Mouse (Mus musculus): ENCODE measurements at regions not wholly inside any gene's neighbourhood (a gene's known extent, or its start where the extent isn't known, plus 50 kb on each side); places are given as distances from the start of the nearest gene placed in this dataset.

DNA sequence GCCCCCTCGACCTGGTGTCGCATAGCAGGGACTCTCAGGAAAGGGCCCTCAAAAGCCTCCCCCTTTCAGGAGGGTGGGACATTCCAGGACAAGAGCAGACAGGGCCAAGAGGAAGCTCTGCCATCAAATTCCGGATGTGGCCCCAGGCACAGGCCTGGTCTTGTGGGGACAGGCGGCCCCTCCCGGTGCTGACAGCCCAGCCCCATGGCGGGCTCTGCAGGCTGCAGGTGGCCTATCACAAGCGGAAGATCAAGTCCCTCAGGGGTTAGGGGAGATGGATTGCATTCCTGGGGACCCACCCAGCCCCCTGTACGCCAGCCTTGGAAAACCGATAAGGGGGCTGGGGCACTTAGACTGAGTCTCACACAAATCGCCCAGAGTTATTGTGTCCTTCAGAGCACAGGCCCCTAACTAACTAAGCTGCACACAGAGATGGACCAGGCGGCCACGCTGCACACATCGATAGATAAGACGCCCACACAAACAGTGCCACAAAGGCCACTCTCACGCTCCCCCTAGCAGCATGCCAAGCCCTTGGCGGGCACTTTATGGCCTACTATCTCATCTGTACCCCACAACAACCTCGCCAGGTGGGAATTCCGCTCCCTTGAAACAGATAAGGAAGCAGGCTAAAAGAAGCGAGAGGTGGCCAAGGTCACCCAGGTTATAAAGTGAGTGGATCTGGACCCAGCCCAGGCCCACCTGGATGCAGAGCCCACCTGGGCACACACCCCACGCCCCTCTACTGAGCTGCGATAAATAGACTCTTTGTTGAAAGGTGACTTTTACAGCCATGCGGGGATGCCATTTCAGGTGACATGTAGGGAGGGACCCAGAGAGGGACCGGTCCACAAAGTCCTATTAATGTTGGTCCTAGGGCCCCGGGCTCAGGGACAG is 55.5 kb downstream of the Gm5294 start:
- no peak for DNase-seq
- intact Hi-C loops (cut with DNase I), result no loop called here

DNA sequence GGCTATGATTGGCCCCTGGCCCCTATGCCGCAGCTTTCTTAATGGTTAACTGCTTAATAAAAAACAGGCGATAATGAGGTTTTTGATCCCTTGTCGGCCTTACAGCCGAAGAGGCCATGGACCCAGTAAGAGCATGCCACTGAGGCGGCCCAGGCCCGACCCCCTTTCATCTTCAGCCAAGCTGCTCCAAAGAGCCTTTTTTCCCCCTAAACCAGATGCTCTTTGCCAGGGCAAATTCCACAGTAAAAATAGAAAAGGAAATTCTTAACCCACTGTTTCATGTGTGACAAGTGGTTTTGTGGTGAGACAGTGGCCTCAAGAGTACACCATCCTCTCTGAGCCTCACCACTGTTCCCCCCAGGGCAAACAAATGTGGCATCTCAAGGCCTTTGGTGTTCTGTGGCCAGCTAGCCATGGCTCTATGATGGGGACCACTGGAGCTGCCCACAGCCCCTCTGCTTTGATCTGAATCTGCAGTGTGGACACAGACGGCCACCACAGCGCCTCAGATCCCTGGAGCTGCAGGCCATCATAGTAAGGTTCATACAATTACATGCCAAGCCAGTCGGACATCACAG is 61.9 kb downstream of the Gm5294 start:
- no peak for DNase-seq
- intact Hi-C loops (cut with DNase I), result no loop called here

DNA sequence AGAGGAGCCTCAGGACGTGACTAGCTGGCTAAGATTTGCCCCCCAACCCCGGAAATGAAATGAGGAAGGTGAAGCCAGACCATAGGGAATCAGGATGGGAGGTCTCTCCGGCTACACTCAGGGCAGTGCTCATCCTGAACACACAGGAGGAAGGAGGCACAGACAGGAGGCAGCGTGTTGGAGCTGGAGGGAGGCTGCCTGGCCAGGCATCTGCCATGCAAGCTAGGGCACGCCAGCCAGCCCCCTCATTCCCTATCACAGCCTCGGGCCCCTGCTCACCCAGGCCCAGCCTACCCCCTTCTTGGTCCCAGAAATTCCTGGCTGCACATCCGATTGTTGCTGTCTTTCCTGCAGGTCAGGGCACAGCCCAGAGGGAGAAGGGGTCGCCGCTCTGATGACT is 63.7 kb downstream of the Gm5294 start:
- intact Hi-C loops (cut with DNase I), result no loop called here
- DNase-seq, result no peak

DNA sequence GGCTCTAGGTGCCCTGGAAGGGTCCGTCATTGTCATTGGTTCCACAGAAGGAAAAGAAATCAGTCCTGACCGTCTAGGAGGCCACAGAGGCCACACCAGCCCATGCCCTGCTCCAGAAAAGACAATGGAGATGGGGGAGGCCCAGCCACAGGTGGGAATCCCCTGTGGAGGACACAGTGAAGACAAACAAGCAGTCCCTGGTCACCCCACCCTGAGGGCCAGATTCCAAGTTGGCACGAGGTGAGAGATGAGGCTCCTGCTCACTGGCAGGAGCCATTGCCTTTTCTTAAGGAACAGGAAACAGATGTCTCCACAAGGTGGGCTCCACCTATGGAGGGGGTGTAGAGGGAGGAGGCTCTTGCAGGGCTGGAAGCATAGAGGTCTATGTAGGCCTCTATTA is 66.0 kb downstream of the Gm5294 start:
- peak; percentile 30 for DNase-seq
- intact Hi-C loops (cut with DNase I), result no loop called here

DNA sequence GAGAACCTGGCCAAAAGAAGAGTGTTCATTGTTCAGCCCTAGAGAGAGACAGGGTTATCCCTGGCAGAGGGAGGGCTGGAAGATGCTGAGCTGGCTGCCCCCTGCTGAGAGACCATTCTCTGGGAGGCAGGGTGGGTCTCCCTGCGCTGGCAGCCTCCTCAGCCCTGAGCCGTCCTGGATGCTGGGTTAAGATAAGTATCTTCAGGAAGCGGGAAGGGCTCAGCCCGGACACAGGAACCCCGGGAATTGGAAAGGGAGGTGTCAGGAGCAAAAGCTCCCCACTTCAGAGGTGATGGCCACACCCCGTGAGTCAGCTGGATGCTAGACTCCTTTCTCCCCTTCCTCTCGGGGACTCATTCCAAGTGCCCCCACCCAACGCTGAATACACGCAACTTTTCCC is 68.9 kb downstream of the Gm5294 start:
- peak; percentile 18 to 28 for DNase-seq
- intact Hi-C loops (cut with DNase I), result loop anchor here (2.0 kb wide), 1 partner anchor 30 kb away; no protein-coding TSS in a partner anchor

DNA sequence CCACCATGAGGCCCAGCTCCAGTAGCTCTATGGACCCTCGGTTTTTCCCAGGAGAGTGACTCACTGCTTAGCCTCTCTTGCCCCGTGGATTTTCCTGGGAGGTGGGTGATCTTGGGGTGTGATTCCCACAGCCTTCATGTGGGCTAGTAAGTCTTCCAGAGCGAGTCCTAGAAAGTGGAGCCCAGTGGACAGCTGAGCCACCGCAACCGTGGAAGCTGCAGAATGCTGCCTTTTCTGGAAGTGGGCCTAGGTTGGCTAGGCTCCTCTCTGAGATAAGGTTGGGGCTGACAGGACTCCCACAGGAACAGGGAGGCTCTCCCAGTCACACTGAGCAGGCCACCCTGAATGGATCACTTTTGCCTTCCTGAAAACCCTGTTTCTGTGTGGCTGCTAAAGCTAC is 69.9 kb downstream of the Gm5294 start:
- DNase-seq, result peak; percentile 47 to 58

DNA sequence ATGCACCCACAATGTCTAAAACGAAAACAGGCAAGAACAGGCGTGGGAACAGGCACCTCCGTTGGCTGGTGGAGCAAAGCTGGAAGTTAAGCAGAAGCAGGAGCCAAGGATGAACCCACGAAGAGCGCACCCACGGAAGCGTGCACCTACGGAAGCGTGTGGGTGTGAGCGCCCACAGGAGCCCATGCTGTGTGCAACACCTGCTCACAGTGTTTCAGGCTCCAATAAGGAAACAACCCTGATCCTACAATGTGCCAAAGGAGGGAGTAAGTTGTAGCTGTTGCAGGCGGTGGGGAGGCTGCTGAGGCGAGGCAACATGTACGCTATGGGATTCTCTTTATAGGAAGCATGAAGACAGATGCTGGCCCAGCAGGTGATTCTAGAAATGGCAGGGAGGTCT is 74.6 kb downstream of the Gm5294 start:
- DNase-seq, result no peak
- intact Hi-C loops (cut with DNase I), result no loop called here

More for the DNA sequence above, 69.9 kb downstream of the Gm5294 start:
- intact Hi-C loops (cut with DNase I), result loop anchor here (2.0 kb wide), 1 partner anchor 31 kb away; no protein-coding TSS in a partner anchor

DNA sequence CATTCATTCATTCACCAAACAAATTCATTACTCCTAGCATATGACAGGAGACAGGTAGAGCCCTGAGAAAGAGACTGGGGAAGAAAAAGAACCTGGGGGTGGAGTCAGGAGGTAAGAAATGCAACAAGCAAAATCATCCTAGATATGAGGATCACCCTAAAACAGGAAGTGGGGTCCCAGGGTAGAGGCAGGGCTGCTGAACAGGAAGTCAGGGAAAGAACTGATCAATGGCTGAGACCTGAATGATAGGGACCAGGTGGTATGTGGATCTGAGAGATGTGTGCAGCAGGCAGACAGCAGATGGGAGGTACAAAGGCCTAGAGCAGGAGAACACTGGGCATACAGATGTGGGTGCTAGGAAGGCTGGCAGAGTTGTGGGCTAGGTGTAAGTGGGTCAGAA is 77.4 kb downstream of the Gm5294 start:
- no peak for DNase-seq
- intact Hi-C loops (cut with DNase I), result no loop called here

DNA sequence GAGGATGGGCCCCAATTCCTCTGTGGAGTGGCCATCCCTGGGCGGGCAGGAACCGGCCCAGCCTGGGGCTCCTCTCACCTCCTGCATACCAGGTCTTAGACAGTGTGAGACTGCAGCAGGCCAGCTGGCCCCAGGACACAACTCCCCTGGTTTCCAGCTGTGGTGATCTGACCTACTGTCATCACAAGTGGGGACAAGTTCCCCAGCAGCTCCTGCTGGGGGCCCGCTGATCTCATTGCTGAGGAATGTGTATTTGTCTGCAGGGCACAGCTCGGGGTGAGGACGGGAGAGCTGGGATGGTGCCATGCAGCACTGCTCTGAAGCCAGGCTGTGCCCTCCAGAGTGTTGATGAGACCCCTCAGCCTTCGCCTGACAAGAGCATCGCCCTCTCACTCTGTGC is 78.6 kb downstream of the Gm5294 start:
- no peak for DNase-seq
- intact Hi-C loops (cut with DNase I), result no loop called here

DNA sequence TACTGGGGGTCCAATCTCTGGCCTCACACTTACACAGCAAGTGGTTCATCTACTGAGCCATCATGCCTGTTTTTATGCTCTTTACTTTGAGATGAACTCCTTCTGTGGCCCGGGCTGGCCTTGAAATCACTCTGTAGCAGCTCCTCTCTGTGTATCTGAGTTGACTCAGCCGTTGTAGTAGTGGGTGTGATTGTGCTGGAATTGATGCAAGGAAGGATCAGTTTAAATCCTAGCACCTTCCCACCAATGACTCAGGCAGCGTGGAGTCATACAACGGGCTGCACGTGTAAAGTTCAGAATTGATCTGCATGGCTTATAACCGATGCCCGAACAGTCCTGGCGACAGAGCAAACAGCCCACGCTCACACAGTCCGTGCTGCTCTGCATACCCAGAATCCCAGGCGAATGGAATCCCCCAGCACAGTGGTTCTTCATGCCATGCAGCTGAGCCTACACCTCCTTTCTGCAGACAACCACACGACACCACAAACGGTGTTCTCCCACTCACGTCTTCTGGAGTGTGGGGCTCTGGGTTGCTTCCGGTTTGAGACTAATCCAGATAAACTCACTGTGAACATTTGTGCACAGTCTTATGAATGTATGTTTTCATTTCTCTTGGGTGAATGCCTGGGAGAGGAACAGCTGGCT is 81.2 kb downstream of the Gm5294 start:
- no peak for DNase-seq
- intact Hi-C loops (cut with DNase I), result no loop called here

DNA sequence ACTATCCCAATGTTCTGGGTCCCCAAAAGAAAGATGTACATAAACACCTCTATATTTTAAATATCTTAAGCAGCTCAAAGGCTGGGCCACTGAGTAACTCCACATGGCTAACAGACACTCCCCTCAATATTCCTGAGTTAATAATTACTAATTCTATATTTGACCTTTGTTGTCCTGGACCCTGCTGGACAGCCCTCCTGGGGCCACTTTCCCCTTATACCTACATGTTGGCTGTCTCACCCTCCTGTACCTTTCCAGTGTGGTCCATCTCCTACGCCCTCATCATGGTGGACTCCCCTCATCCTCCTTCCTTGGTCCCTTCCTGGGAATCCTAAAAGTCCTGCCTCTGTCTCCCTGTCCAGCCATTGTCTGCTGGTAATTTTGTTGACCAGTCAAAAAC is 82.4 kb downstream of the Gm5294 start:
- intact Hi-C loops (cut with DNase I), result no loop called here
- no peak for DNase-seq

DNA sequence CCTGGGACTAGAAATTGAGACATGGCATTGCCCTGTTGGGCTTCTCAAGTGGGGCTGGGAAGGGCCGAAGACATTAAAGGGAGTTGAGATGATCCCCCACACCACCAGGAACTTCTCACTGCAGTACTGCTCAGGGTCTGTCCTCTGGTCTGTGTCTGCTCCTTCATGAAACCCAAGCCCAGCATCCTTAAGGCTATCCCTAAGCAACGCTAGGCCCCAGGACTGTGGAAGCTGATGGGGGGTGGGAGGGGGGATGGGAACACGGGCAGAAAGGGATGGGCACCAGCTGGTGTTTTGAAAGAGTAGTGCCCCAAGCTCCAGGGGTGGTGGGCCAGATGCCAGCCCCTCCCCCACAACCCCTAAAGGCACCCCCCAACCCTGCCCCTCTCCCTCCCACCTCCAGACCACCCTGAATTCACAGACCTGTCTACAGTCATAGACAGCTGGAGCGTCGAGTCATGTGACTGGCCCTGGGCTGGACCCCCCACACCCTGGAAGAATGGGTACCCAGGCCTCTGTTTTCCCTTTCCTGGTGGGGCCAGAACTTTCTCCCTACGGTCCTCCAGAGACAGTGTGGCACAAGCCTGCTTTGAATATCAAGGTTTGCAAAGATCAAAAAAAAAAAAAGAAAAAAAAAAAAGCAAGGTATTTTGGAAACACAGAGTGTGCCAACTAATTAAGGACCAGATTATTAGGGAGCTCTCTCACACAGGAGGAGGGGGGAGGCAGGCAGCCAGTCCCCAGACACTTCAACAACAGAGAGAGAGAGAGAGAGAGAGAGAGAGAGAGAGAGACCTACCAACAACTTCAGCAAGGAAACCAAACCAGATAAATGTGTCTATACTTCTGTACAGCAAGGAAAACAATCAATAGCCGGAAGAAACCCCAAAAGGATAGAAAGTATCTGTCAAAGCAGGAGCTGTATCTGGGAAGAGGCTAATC is 85.1 kb downstream of the Pdgfa start:
- DNase-seq, result no peak
- intact Hi-C loops (cut with DNase I), result no loop called here

DNA sequence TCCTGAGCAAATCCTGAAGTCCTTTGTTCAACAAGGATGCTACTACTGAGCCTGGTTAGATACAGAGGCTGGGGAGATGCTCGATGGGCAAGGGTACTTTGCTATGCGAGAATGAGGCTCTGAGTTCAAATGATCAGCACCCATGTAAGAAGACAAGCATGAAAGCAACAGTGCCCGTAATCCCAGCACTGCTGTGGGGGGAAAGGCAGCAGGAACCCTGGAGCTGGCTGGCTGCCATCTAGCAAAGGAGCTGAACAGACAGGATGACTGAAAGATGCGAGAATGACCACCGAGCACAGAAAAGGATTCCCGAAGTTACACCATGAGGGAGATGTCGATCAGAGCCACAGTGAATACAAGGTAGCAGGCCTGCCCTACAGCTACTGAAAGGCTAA is 84.5 kb downstream of the Pdgfa start:
- intact Hi-C loops (cut with DNase I), result no loop called here
- no peak for DNase-seq

DNA sequence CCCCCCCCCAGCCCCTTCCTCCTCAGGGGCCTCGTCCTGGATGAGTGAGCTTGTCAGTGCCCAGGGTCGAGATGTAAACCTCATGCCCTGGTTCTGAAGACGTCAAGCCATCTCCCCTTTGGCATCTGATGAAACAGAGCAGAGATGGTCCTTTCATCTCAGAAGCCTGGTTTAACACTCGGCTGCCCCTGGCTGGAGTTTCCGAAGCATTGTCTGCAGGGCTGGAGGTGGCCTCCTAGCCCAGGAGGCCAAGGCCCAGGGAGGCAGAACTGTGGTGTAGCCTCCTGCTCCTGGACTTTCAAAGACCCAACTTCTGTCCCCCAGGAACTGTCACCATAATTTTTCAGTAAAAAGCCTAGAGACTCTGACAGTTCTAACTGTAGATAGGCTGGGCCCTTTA is 82.1 kb downstream of the Pdgfa start:
- intact Hi-C loops (cut with DNase I), result no loop called here
- no peak for DNase-seq

DNA sequence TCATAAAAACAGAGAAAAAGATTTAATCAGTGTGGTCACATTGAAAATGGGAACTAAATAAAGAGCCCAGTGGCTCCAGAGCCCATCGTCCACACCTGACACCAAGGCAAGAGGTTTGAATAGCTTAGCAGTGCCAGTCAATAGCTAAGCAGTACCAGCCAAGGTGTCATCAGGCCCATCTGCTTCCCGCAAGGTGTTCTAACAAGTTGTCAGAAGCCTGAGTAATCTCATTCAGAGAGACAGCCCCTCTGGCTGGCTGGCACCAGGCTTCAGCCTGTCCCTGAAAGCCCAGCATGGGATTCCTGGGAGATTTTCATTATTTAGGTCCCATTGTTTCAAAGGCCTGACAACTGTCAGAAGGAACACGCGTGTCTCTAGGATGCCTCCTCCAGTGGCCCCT is 81.7 kb downstream of the Pdgfa start:
- DNase-seq, result no peak
- intact Hi-C loops (cut with DNase I), result no loop called here

DNA sequence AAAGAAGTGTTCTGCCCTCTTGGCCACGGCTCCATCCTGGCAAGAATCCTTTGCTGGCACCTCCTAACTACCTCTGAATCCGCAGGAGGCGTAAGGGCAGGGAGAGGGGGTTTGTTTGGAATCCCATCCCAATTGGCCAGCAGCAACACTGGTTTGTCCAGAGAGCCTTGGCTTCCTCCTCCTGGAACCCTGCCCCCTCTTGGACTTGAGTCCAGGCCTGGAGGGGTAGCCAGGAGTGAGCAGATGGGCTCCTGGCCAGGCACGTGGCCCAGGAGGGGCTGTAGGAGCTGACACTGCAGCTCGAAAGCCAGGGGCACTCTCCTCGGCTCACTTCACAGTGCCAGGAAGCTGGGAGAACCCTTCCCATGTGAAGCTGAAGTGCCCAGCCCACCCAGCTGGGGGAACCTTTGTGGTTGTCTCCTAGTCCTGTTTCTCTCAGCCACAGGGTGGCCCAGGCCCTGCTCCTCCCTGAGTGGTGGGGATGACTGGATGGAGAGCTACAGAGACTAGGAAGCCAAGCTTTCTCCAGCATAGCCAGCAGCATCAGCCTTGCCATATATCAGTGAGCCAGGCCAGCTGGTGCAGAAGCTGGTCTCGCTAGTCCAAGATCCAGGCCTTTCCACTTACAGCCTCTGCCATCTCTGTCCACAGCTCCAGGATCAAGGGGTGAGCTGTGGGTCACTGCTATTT is 76.9 kb downstream of the Pdgfa start:
- DNase-seq, result peak; percentile 76 to 79
- intact Hi-C loops (cut with DNase I), result no loop called here

DNA sequence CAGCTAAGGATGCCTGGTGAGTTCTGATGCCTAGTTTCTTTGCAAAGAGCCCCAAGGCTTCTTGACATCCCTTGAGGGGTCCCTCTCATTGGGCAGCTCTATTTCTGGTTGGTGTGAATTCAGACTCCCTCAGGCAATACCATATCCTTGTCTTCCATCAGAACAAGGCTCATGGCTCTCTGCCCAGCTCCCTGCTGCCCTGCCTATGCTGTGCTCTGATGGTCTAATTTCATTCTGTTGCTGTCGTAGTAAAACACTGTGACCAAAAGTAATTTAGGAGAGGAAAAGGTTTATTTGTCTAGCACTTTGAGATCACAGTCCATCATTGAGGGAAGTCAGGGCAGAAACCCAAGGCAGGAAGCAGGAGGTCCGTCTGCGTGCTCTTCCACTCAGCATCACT is 75.1 kb downstream of the Pdgfa start:
- DNase-seq, result no peak
- intact Hi-C loops (cut with DNase I), result no loop called here

All from heart, postnatal 36 days (tissue).